Mouse (Mus musculus): ENCODE data around the gene Gm21981.

The Gm21981 gene

GRCm38 (mm10) chr17:47702548-47703345 is 8.5 kb upstream of the Gm21981 start:
- DNase-seq (ENCODE audit: low spot score): no peak

GRCm38 (mm10) chr17:47701793-47702192 is 7.5 kb upstream of the Gm21981 start:
- DNase-seq (ENCODE audit: low spot score): no peak

GRCm38 (mm10) chr17:47699055-47699454 is 4.8 kb upstream of the Gm21981 start:
- DNase-seq (ENCODE audit: low spot score): no peak

- DNase-seq (ENCODE audit: low spot score): no peak
These were observed 3.9 kb upstream of the Gm21981 start for GRCm38 (mm10) chr17:47698156-47698555.

GRCm38 (mm10) chr17:47695337-47695710 is 1.1 kb upstream of the Gm21981 start:
- no peak for DNase-seq (ENCODE audit: low spot score)

- DNase-seq (ENCODE audit: low spot score): peak; percentile 97
These were observed 465 bp upstream of the Gm21981 start, which contains the start of gene Prickle4 for GRCm38 (mm10) chr17:47694503-47695336. TSS of gene Prickle4 (minus strand) at chr17:47694736.

- DNase-seq (ENCODE audit: low spot score): no peak
These were observed 399 bp downstream of the Gm21981 start for GRCm38 (mm10) chr17:47693671-47694441.

- DNase-seq (ENCODE audit: low spot score): no peak
These were observed 2.6 kb downstream of the Gm21981 start for GRCm38 (mm10) chr17:47691650-47692049.

GRCm38 (mm10) chr17:47689894-47690293 is 4.4 kb downstream of the Gm21981 start:
- DNase-seq (ENCODE audit: low spot score): no peak

- peak; percentile 49 for DNase-seq (ENCODE audit: low spot score)
These were observed 5.4 kb downstream of the Gm21981 start, which contains the start of gene Frs3 for GRCm38 (mm10) chr17:47688608-47689575. TSS of gene Frs3 (plus strand) at chr17:47689030.

GRCm38 (mm10) chr17:47688344-47688607 is 6.0 kb downstream of the Gm21981 start, which contains the start of gene Tomm6:
TSS of gene Tomm6 (minus strand) at chr17:47688386.
- no peak for DNase-seq (ENCODE audit: low spot score)

- DNase-seq (ENCODE audit: low spot score): peak; percentile 76
These were observed 6.6 kb downstream of the Gm21981 start for GRCm38 (mm10) chr17:47687409-47688343.

GRCm38 (mm10) chr17:47682836-47683235 is 11.4 kb downstream of the Gm21981 start:
- DNase-seq (ENCODE audit: low spot score): no peak

GRCm38 (mm10) chr17:47678702-47679101 is 15.6 kb downstream of the Gm21981 start:
- DNase-seq (ENCODE audit: low spot score): no peak

- no peak for DNase-seq (ENCODE audit: low spot score)
These were observed 16.0 kb downstream of the Gm21981 start for GRCm38 (mm10) chr17:47678238-47678637.

GRCm38 (mm10) chr17:47676581-47676980 is 17.7 kb downstream of the Gm21981 start:
- DNase-seq (ENCODE audit: low spot score): peak; percentile 45

GRCm38 (mm10) chr17:47672311-47673111 is 21.7 kb downstream of the Gm21981 start:
- DNase-seq (ENCODE audit: low spot score): no peak

GRCm38 (mm10) chr17:47671988-47672310 is 22.3 kb downstream of the Gm21981 start:
- DNase-seq (ENCODE audit: low spot score): no peak

- no peak for DNase-seq (ENCODE audit: low spot score)
These were observed 25.1 kb downstream of the Gm21981 start for GRCm38 (mm10) chr17:47669166-47669565.
